Mouse (Mus musculus) forebrain, embryonic 15.5 days (tissue): Measurements from ENCODE around the gene Pcsk1. TPM values are rescaled to one million over a fixed set of nuclear protein-coding genes. Genes with fewer than 3 reads are reported as not detected.

ENCODE experiments used
- ATAC-seq: fragments of 200-750 bp; cut with Nextera tagmentation; replicated peaks from 2 replicates; pipeline ENCODE4 v1.8.0; 2017; ENCODE audit warnings: mild to moderate bottlenecking, moderate TSS enrichment, moderate library complexity
- H3K27ac ChIP-seq: fragments of 300-500 bp; sonication (generic); replicated peaks from 2 replicates; pipeline ENCODE4 v1.5.1; 2015; ENCODE audit warnings: mild to moderate bottlenecking, inconsistent platforms
- H3K27me3 ChIP-seq: fragments of 300-500 bp; sonication (generic); 2 replicates; pipeline ENCODE4 v1.6.1; 2015; ENCODE audit warnings: inconsistent platforms
- H3K36me3 ChIP-seq: fragments of 300-500 bp; sonication (generic); 2 replicates; pipeline ENCODE4 v1.6.1; 2015; ENCODE audit warnings: mild to moderate bottlenecking, inconsistent platforms
- H3K4me1 ChIP-seq: fragments of 300-500 bp; sonication (generic); 2 replicates; pipeline ENCODE4 v1.6.1; 2015; ENCODE audit warnings: inconsistent platforms
- H3K4me2 ChIP-seq: fragments of 300-500 bp; sonication (generic); replicated peaks from 2 replicates; pipeline ENCODE4 v1.6.1; 2015; ENCODE audit warnings: mild to moderate bottlenecking, inconsistent platforms
- H3K4me3 ChIP-seq: fragments of 300-500 bp; sonication (generic); 2 replicates; pipeline ENCODE4 v1.5.1; 2015; ENCODE audit warnings: mild to moderate bottlenecking, inconsistent platforms
- H3K9ac ChIP-seq: fragments of 300-500 bp; sonication (generic); replicated peaks from 2 replicates; pipeline ENCODE4 v1.6.1; 2015; ENCODE audit warnings: mild to moderate bottlenecking, inconsistent platforms
- H3K9me3 ChIP-seq: fragments of 300-500 bp; sonication (generic); 2 replicates; pipeline ENCODE4 v1.6.1; 2016; ENCODE audit warnings: inconsistent platforms
- WGBS: fragments of 180-500 bp; shearing (Covaris S2); methylation state at CpG from one replicate; pipeline ENCODE4 v1.1.7; 2015; ENCODE audit warnings: mixed read lengths; 5-methylcytosine and 5-hydroxymethylcytosine counted together
- polyA plus RNA-seq: library from polyadenylated mRNA; unstranded; fragments of >200 nt; fragmentation: Nextera tagmentation; extraction: Ambion mirVana; gene quantifications from 2 replicates; pipeline ENCODE4 v1.2.1, GENCODE M21; 2015

Pcsk1 gene
- polyA plus RNA-seq = 1.5 and 2.0 TPM in 2 replicates

DNA sequence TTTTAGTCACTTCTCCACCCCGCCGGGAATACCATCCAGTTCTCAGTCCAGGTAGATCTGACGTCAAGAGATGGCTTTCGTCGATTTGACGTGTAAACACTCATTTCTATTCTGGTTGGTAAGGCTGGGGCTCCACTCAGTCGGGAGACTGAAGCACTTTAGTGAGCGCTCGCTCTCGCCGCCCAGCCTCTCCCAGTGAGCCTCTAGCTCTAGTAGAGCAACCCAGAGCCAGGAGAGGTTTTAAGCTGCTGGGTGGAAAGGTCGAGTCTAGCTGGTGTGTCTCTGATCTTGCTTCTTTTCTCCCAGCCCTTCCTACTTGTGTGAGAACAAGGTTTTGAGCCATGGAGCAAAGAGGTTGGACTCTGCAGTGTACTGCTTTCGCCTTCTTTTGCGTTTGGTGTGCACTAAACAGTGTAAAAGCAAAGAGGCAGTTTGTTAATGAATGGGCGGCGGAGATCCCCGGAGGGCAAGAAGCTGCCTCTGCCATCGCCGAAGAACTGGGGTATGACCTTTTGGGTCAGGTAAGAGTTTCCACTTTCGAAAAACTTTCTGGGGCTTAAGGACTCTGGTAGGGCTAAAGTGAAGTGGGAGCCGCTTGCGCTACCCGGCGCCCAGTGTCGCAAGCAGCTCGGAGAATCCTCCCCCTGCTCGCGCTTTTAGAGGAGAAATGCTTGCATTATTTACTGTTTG is at the start of gene Pcsk1:
TSS of gene Pcsk1 (plus strand) at position 106 of the 690 bp plus-strand sequence.
- Histone ChIP-seq H3K27ac (0 out of 2 replicates have a peak within 1 kb of the TSS, but pooled peaks have one; percentile 32), H3K9me3 (no peaks in the 10 kb centered on the region), H3K4me2 (peak within 1 kb of the TSS; percentile 88), H3K27me3 (no peaks in the 10 kb centered on the region), H3K4me1 (peaks cover 11% of the 10 kb centered on the region), H3K4me3 (peak within 1 kb of the TSS; percentile 53), H3K36me3 (no peaks in the 10 kb centered on the region), H3K9ac (peak within 1 kb of the TSS; percentile 51)
- ATAC-seq = peak; percentile 84
- 2% methylated on average over 28 of the region's 28 CpGs for WGBS

DNA sequence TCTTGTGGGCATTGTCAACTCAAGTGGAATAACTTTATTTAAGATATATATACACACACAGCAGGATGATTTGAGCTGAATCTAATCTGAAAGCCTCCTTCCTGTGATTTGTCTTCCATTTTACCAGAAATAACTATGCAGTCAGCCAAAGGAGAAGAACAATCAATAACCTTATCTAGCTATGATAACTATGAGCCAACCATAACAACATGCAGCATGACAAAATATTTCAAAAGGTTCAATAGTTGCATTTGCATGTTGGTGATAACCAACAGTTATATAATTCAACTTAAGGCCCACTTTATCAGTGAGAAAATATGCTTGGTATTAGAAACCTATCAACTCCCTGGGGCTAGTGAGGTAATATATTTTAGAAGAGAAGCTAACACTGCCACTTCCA is 30.8 kb upstream of the Pcsk1 start:
- H3K27ac ChIP-seq = no peak overlapping the region
- no peak for ATAC-seq
- H3K36me3 ChIP-seq = no peaks in the 10 kb centered on the region
- no peaks in the 10 kb centered on the region for H3K4me1 ChIP-seq
- no peak overlapping the region for H3K4me2 ChIP-seq
- no peak overlapping the region for H3K9ac ChIP-seq
- no peaks in the 10 kb centered on the region for H3K27me3 ChIP-seq
- no peaks in the 10 kb centered on the region for H3K9me3 ChIP-seq
- H3K4me3 ChIP-seq = no peak overlapping the region

DNA sequence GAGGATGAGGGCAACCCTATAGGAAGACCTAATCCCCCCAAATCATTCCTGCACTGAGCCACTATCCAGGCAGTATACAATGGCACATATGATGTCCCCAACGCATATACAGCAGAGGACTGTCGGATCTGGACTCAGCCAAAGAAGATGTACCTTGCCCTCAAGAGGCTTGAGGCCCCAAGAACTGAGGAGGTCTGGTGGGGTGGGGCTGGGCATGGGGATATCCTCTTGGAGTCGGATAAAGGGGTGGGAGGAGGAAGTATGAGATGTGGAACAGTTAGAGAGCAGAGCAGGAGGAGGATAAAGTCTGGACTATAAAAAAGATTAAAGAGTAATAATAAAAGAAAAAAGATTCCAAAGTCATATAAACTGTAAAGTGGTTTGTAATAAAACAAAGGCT is 25.7 kb upstream of the Pcsk1 start:
- no peak overlapping the region for H3K4me2 ChIP-seq
- no peak for ATAC-seq
- H3K4me1 ChIP-seq = no peaks in the 10 kb centered on the region
- no peaks in the 10 kb centered on the region for H3K36me3 ChIP-seq
- H3K27me3 ChIP-seq = no peaks in the 10 kb centered on the region
- H3K27ac ChIP-seq = no peak overlapping the region
- H3K9ac ChIP-seq = no peak overlapping the region
- 88% methylated on average over 3 of the region's 3 CpGs for WGBS
- H3K9me3 ChIP-seq = no peaks in the 10 kb centered on the region
- no peak overlapping the region for H3K4me3 ChIP-seq

- no peak overlapping the region for H3K27ac ChIP-seq
- no peak overlapping the region for H3K9ac ChIP-seq
- H3K9me3 ChIP-seq = no peaks in the 10 kb centered on the region
- WGBS = 23% methylated on average over 6 of the region's 6 CpGs
- H3K4me2 ChIP-seq = no peak overlapping the region
- no peaks in the 10 kb centered on the region for H3K36me3 ChIP-seq
- ATAC-seq = no peak
- H3K4me3 ChIP-seq = no peak overlapping the region
- H3K4me1 ChIP-seq = peaks cover 11% of the 10 kb centered on the region
- H3K27me3 ChIP-seq = no peaks in the 10 kb centered on the region
Observed at GRCm38 (mm10) chr13:75088597-75088996, 1.0 kb upstream of the Pcsk1 start.

DNA sequence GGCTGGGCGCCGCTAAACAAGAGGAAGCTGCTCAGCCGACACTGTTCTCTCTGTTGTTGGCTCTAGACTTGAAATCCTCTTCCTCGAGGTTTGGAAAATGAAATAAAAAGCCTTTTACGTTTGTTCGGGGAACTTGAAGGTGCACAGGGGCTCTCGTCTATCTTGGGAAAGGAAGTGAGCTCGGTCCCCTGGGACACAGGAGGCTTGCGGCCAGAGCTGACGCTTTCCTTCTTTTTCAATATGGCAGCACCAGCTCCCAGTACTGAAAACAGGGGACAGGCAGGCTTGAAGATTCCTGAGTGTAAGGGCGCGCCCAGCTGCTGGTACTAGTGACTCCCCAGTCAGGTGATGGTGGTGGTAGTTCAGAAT is 769 bp downstream of the Pcsk1 start:
- no peaks in the 10 kb centered on the region for H3K36me3 ChIP-seq
- ATAC-seq = peak; percentile 61
- peaks cover 11% of the 10 kb centered on the region for H3K4me1 ChIP-seq
- peak overlapping the region; percentile 53 for H3K4me3 ChIP-seq
- WGBS = 3% methylated on average over 12 of the region's 12 CpGs
- H3K4me2 ChIP-seq = peak overlapping the region; percentile 88
- 0 out of 2 replicates have a peak overlapping the region, but pooled peaks have one; percentile 32 for H3K27ac ChIP-seq
- H3K9me3 ChIP-seq = no peaks in the 10 kb centered on the region
- peak overlapping the region; percentile 51 for H3K9ac ChIP-seq
- no peaks in the 10 kb centered on the region for H3K27me3 ChIP-seq

- no peaks in the 10 kb centered on the region for H3K36me3 ChIP-seq
- peaks cover 11% of the 10 kb centered on the region for H3K4me1 ChIP-seq
- no peaks in the 10 kb centered on the region for H3K9me3 ChIP-seq
- peak overlapping the region; percentile 53 for H3K4me3 ChIP-seq
- H3K4me2 ChIP-seq = peak overlapping the region; percentile 88
- no peak for ATAC-seq
- WGBS = 55% methylated on average over 5 of the region's 5 CpGs
- no peak overlapping the region for H3K27ac ChIP-seq
- H3K27me3 ChIP-seq = no peaks in the 10 kb centered on the region
- no peak overlapping the region for H3K9ac ChIP-seq
Observed at GRCm38 (mm10) chr13:75091071-75091470, 1.4 kb downstream of the Pcsk1 start.

GRCm38 (mm10) chr13:75095487-75095886 is 5.9 kb downstream of the Pcsk1 start:
- no peak overlapping the region for H3K4me3 ChIP-seq
- H3K9me3 ChIP-seq = no peaks in the 10 kb centered on the region
- no peak for ATAC-seq
- no peak overlapping the region for H3K27ac ChIP-seq
- peaks cover 5% of the 10 kb centered on the region for H3K4me1 ChIP-seq
- no peak overlapping the region for H3K4me2 ChIP-seq
- H3K36me3 ChIP-seq = no peaks in the 10 kb centered on the region
- H3K27me3 ChIP-seq = no peaks in the 10 kb centered on the region
- H3K9ac ChIP-seq = no peak overlapping the region

DNA sequence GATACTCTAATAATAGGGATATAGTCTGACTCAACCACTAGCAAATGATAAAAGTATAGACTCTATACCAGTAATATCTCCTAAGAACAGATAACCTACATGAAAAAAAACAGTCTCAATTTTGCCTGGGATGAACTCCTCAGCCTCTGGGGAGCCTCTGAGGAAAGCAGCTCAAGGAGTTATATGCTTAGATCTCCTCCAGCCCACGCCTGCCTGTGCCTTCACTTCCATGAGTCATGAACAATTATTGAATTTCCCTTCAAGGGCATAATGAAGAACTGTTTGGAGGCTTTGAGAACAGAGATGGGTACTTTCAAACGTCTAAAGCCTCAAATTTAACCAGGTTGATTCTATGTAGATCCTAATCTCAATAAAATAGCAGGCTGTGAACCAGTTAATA is 23.5 kb downstream of the Pcsk1 start:
- no peak for ATAC-seq
- no peaks in the 10 kb centered on the region for H3K27me3 ChIP-seq
- no peaks in the 10 kb centered on the region for H3K4me1 ChIP-seq
- H3K4me3 ChIP-seq = no peak overlapping the region
- H3K4me2 ChIP-seq = no peak overlapping the region
- H3K9ac ChIP-seq = no peak overlapping the region
- H3K9me3 ChIP-seq = no peaks in the 10 kb centered on the region
- 57% methylated on average over 2 of the region's 2 CpGs for WGBS
- no peaks in the 10 kb centered on the region for H3K36me3 ChIP-seq
- no peak overlapping the region for H3K27ac ChIP-seq

- 90% methylated on average over 2 of the region's 2 CpGs for WGBS
- Histone ChIP-seq H3K4me2 (no peak overlapping the region), H3K4me1 (no peaks in the 10 kb centered on the region), H3K4me3 (no peak overlapping the region), H3K27me3 (no peaks in the 10 kb centered on the region), H3K9ac (no peak overlapping the region), H3K9me3 (no peaks in the 10 kb centered on the region), H3K27ac (no peak overlapping the region), H3K36me3 (no peaks in the 10 kb centered on the region)
- no peak for ATAC-seq
Observed at GRCm38 (mm10) chr13:75114007-75114424, 24.4 kb downstream of the Pcsk1 start.

- no peak for ATAC-seq
- H3K4me3 ChIP-seq = no peak overlapping the region
- no peaks in the 10 kb centered on the region for H3K36me3 ChIP-seq
- no peaks in the 10 kb centered on the region for H3K4me1 ChIP-seq
- 80% methylated on average over 1 of the region's 1 CpGs for WGBS
- no peak overlapping the region for H3K9ac ChIP-seq
- no peaks in the 10 kb centered on the region for H3K9me3 ChIP-seq
- H3K4me2 ChIP-seq = no peak overlapping the region
- H3K27ac ChIP-seq = no peak overlapping the region
- H3K27me3 ChIP-seq = no peaks in the 10 kb centered on the region
Observed at GRCm38 (mm10) chr13:75114838-75115237, 25.2 kb downstream of the Pcsk1 start.

DNA sequence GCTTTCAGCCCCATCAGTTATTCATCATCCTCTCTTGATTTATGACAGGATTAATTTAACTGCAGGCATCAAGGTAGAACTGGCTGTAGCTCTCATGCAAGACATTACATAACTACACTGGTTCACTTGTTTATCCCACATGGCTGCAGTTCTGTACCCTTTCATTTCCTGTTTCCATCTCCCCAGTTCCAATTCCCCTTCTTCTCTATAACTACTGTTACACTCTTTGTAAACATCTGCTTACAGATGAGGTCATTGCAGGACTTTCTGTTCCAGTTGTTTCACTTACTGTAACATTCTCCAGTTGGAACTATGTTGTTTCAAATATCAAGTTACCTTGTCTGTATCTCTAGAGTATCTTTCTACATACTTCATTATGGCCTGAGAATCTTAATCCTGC is 46.2 kb downstream of the Pcsk1 start:
- H3K27ac ChIP-seq = no peak overlapping the region
- no peaks in the 10 kb centered on the region for H3K27me3 ChIP-seq
- no peaks in the 10 kb centered on the region for H3K9me3 ChIP-seq
- no peak overlapping the region for H3K4me2 ChIP-seq
- no peaks in the 10 kb centered on the region for H3K36me3 ChIP-seq
- H3K9ac ChIP-seq = no peak overlapping the region
- H3K4me3 ChIP-seq = no peak overlapping the region
- no peaks in the 10 kb centered on the region for H3K4me1 ChIP-seq
- ATAC-seq = no peak

DNA sequence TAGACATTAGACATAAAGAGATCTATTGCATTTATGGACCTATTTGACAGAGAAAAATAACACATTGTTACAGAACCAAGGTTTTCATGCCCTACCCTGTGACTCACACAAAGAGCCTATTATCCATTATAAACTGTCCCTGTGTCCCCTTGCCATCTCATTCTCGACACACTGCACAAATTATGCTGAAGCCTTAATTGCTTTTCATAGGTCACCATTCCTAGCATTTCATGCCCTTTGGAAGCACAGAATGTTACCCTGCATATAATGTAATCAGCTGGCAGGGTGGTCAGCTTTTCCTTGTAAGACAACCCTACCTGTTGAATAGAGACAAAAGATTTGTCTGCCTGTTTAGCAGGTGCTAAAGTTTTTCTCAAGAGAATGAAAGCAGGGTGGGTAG is 71.0 kb downstream of the Pcsk1 start:
- Histone ChIP-seq H3K27ac (no peak overlapping the region), H3K4me1 (peaks cover 4% of the 10 kb centered on the region; the same call in 1 of the 2 replicates), H3K4me2 (no peak overlapping the region), H3K4me3 (no peak overlapping the region), H3K9me3 (no peaks in the 10 kb centered on the region), H3K36me3 (no peaks in the 10 kb centered on the region), H3K27me3 (no peaks in the 10 kb centered on the region), H3K9ac (no peak overlapping the region)
- 8% methylated on average over 1 of the region's 1 CpGs for WGBS
- ATAC-seq = no peak

- 53% methylated on average over 1 of the region's 1 CpGs for WGBS
- H3K27ac ChIP-seq = no peak overlapping the region
- peak; percentile 91 for ATAC-seq
- H3K4me1 ChIP-seq = peaks cover 4% of the 10 kb centered on the region; the same call in 1 of the 2 replicates
- no peak overlapping the region for H3K4me3 ChIP-seq
- H3K9me3 ChIP-seq = no peaks in the 10 kb centered on the region
- H3K4me2 ChIP-seq = no peak overlapping the region
- no peak overlapping the region for H3K9ac ChIP-seq
- no peaks in the 10 kb centered on the region for H3K36me3 ChIP-seq
- no peaks in the 10 kb centered on the region for H3K27me3 ChIP-seq
Observed at GRCm38 (mm10) chr13:75163408-75163807, 73.8 kb downstream of the Pcsk1 start.
